Mouse (Mus musculus) forebrain, postnatal 0 days (tissue): ENCODE data around the gene Pafah1b2. TPM values are rescaled to one million over a fixed set of nuclear protein-coding genes. Genes with fewer than 3 reads are reported as not detected.

Experiments used
- ATAC-seq: fragments of 200-750 bp; cut with Nextera tagmentation; 2 replicates; pipeline ENCODE4 v1.8.0; 2017; ENCODE audit warnings: mild to moderate bottlenecking, moderate library complexity
- DNase-seq: peaks from one replicate; pipeline ENCODE4 v3.0.0-alpha.2; 2015
- H3K27ac ChIP-seq: fragments of 300-500 bp; sonication (generic); 2 replicates; pipeline ENCODE4 v1.5.1; 2014; ENCODE audit warnings: low read depth, mild to moderate bottlenecking, antibody characterized with exemption, low read length, moderate library complexity, mixed read lengths
- H3K27me3 ChIP-seq: fragments of 300-500 bp; sonication (generic); 2 replicates; pipeline ENCODE4 v1.6.1; 2014; ENCODE audit warnings: mild to moderate bottlenecking, low read length, mixed read lengths; ENCODE audit not compliant: insufficient read depth
- H3K36me3 ChIP-seq: fragments of 300-500 bp; sonication (generic); 2 replicates; pipeline ENCODE4 v1.6.1; 2014; ENCODE audit warnings: mild to moderate bottlenecking, moderate library complexity; ENCODE audit not compliant: insufficient read depth
- H3K4me1 ChIP-seq: fragments of 300-500 bp; sonication (generic); 2 replicates; pipeline ENCODE4 v1.6.1; 2014; ENCODE audit warnings: antibody characterized with exemption; ENCODE audit not compliant: insufficient read depth
- H3K4me2 ChIP-seq: fragments of 300-500 bp; sonication (generic); 2 replicates; pipeline ENCODE4 v1.6.1; 2014; ENCODE audit warnings: low read depth, mild to moderate bottlenecking, moderate library complexity
- H3K4me3 ChIP-seq: fragments of 300-500 bp; sonication (generic); 2 replicates; pipeline ENCODE4 v1.5.1; 2014; ENCODE audit warnings: low read depth, low read length, mixed read lengths
- H3K9ac ChIP-seq: fragments of 300-500 bp; sonication (generic); 2 replicates; pipeline ENCODE4 v1.6.1; 2014; ENCODE audit warnings: mild to moderate bottlenecking
- H3K9me3 ChIP-seq: fragments of 300-500 bp; sonication (generic); 2 replicates; pipeline ENCODE4 v1.6.1; 2016; ENCODE audit warnings: low read length
- CTCF ChIP-seq: sonication (generic); IDR thresholded peaks from 2 replicates; pipeline ENCODE4 v1.5.1; 2016; ENCODE audit warnings: antibody characterized with exemption, control low read depth, low read depth
- WGBS: fragments of 180-500 bp; shearing (Covaris S2); extraction: QIAGEN DNeasy Blood & Tissue Kit; methylation state at CpG from one replicate; pipeline ENCODE4 v1.1.7; 2014; 5-methylcytosine and 5-hydroxymethylcytosine counted together
- polyA plus RNA-seq: library from polyadenylated mRNA; unstranded; fragments of >200 nt; fragmentation: Nextera tagmentation; extraction: Ambion mirVana; gene quantifications from 2 replicates; pipeline ENCODE4 v1.2.1, GENCODE M21; 2015
- total RNA-seq: library from RNA; depleted of rRNA; stranded (reverse); fragments of >200 nt; gene quantifications from 2 replicates; pipeline ENCODE4 v1.2.3, GENCODE M21; 2014

Gene Pafah1b2
- total and polyA plus RNA-seq, 2 experiments from 2014 or later: 258 to 354 TPM

DNA sequence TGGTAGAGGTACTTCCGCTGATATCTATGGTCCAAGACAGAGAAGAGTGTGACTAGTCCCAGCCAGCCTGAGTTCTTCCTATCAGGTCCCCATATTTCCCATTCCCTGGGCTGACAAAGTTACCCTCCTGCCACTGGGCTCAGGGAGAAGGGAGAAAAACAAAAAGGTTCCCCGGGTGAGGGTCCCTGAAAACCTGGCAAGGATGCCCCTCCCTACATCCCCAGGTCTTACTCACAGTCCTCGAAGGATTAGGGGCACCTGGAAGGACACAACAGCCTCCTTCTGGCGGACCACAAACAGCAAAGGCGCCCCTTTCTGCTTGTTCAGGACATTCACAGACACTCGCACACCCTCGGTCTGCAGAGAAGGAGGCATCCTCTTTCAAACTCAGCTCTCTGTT, 59.6 kb downstream of the Pafah1b2 start:
- Histone ChIP-seq H3K4me1 (peaks cover 16% of the 10 kb centered on the region), H3K4me2 (no peak overlapping the region), H3K27me3 (no peaks in the 10 kb centered on the region), H3K4me3 (no peak overlapping the region), H3K36me3 (peaks cover 40% of the 10 kb centered on the region), H3K9ac (no peak overlapping the region), H3K27ac (no peak overlapping the region), H3K9me3 (no peaks in the 10 kb centered on the region)
- 84% methylated on average over 7 of the region's 7 CpGs for WGBS
- DNase-seq: no peak
- TF ChIP-seq CTCF: no peak
- ATAC-seq: no peak

DNA sequence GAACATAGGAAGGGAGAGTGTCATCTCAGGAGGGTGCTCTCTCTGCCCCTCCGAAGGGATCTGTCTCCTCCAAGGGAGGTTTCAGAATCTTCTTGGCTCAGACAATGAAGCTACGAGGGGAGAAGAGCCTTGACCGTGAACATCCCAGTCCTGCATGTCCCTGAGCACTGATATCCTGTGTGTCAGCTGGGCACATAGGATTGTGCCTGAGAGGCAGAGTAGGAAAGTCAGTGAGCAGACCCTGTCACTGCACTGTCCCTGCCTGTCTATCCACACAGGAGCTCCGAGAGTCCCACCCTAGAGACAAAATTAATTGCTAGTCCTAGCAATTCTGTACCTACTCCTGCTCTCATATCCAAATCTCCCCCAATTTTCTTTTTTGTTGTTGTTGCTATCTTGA, 60.4 kb downstream of the Pafah1b2 start:
- Histone ChIP-seq H3K27me3 (no peaks in the 10 kb centered on the region), H3K36me3 (peaks cover 47% of the 10 kb centered on the region), H3K27ac (no peak overlapping the region), H3K4me2 (no peak overlapping the region), H3K9me3 (no peaks in the 10 kb centered on the region), H3K9ac (no peak overlapping the region), H3K4me3 (no peak overlapping the region), H3K4me1 (peaks cover 16% of the 10 kb centered on the region)
- no peak for TF ChIP-seq CTCF
- ATAC-seq: no peak
- 90% methylated on average over 4 of the region's 4 CpGs for WGBS
- DNase-seq: no peak

DNA sequence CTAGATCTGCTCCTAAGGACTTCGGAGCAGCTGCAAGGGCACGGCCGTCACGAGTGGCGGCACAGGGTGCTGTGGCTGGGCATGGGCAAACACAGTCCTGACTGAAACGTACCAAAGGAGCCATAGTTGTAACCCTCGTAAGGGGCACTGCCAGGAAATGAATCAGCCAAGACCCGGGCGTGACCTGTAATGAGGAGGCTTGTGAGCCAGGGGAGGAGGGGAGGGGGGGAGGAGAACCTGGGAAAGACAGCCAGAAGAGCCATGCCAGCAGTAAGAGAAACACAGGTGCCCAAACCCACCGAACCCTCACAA, 65.7 kb downstream of the Pafah1b2 start:
- ATAC-seq: no peak
- Histone ChIP-seq H3K9me3 (no peaks in the 10 kb centered on the region), H3K27ac (no peak overlapping the region), H3K9ac (no peak overlapping the region), H3K27me3 (no peaks in the 10 kb centered on the region), H3K4me3 (no peak overlapping the region), H3K4me1 (no peaks in the 10 kb centered on the region), H3K4me2 (no peak overlapping the region), H3K36me3 (peaks cover 80% of the 10 kb centered on the region)
- DNase-seq: no peak
- TF ChIP-seq CTCF: no peak
- WGBS: 85% methylated on average over 10 of the region's 10 CpGs

DNA sequence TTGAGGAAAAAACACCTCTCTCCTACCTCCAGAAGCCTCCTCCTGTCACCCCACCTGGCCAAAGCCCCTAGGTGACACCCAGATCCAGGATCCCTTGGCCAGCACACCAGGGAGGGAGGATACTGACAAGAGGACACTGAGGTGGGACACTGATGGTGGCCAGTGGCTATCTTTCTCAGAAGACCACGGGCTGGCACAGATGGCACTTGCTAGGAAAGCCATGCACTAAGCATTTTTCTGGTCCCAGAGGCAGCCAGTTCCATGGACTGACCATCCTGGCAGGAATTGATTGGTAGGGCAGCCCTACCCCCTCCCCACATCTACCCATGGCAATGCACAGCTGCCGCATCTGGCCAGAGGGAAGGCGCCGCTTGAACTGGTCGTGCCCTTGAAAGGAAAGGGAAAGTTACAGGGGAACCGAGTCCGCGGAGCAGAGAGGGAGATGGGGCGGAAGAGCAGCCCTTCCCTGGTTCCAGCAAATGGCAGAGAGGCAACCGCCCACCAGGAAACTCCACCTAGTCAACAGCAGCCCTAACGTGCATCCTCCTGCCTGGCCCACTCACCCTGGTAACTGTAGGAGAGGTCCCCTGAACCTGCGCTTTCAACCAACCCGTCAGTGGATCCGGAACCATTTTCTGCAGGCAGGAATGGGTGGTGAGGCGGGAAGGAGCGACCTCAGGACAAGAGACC, 66.2 kb downstream of the Pafah1b2 start:
- Histone ChIP-seq H3K9ac (no peak overlapping the region), H3K27me3 (no peaks in the 10 kb centered on the region), H3K9me3 (no peaks in the 10 kb centered on the region), H3K36me3 (peaks cover 81% of the 10 kb centered on the region), H3K4me1 (no peaks in the 10 kb centered on the region), H3K4me2 (no peak overlapping the region), H3K27ac (no peak overlapping the region), H3K4me3 (no peak overlapping the region)
- TF ChIP-seq CTCF: no peak
- DNase-seq: no peak
- WGBS: 90% methylated on average over 16 of the region's 16 CpGs
- no peak for ATAC-seq

DNA sequence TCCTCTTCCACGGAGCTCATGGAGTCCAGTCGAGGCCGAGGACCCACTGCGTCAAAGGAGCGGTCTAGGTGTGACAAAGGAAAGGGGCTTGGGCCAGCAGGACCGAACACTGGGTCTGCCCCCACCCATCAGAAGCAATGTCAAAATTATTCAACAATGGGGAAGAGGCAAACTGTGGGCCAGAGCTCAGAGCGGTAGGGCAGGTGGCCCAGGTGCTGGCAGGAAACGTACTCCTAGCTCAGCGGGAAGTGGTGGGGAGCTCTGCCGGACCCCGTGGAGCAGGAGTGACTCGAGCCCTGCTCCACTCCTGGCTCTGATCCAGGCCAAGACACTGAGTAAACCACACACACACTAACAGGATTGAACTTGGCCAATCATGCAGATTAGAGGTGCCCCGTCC, 66.8 kb downstream of the Pafah1b2 start:
- 84% methylated on average over 13 of the region's 13 CpGs for WGBS
- Histone ChIP-seq H3K9me3 (no peaks in the 10 kb centered on the region), H3K4me1 (no peaks in the 10 kb centered on the region), H3K4me3 (no peak overlapping the region), H3K9ac (no peak overlapping the region), H3K36me3 (peaks cover 86% of the 10 kb centered on the region), H3K27ac (no peak overlapping the region), H3K27me3 (no peaks in the 10 kb centered on the region), H3K4me2 (no peak overlapping the region)
- ATAC-seq (no peak), DNase-seq (no peak)
- no peak for TF ChIP-seq CTCF

DNA sequence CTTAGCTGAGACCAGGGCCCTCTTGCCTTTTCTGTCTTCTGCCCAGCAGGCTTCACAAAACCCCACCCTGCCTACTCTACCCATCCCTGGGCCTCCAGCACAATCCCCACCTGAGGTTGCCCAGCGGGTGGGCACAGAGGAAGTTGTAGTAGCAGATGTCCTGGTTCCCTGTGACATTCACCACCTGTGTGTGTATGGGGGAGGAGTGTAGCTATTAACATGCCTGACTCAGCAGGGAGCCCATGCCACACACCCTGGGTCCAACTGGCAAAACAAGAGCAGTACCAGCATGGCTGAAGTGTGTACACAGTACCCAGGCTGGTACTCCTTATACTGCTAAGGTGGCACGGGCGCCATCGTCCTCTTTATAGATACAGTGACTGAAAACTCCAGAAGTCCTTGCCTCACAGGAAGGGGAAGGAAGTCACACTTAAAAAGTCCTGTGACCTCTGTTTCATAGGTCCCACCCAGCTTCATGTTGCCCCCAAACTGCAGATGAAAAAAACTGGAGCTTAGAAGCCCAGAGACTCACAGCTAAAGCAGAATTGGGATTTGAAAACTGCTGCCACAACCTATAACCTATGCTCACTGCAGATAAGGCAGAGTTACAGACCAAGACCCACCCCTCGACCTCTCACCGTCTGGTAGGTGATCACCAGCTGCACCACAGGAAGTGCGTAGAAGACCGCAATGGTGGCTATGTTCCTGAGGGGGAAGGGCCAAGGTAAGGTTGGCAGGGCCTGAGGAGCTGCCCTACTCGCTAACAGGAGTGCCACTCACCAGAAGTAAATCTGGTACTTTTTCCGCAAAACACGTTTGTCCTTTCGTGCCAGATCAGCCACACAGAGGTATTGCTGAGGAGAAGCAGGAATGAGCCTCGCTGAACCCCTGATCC, 67.7 kb downstream of the Pafah1b2 start:
- 92% methylated on average over 13 of the region's 13 CpGs for WGBS
- no peak for TF ChIP-seq CTCF
- no peak overlapping the region for H3K9ac ChIP-seq
- H3K4me3 ChIP-seq: no peak overlapping the region
- DNase-seq (no peak), ATAC-seq (no peak)
- H3K36me3 ChIP-seq: peaks cover 82% of the 10 kb centered on the region
- H3K4me1 ChIP-seq: no peaks in the 10 kb centered on the region
- no peak overlapping the region for H3K27ac ChIP-seq
- H3K9me3 ChIP-seq: no peaks in the 10 kb centered on the region
- no peak overlapping the region for H3K4me2 ChIP-seq
- no peaks in the 10 kb centered on the region for H3K27me3 ChIP-seq
